Mouse (Mus musculus): ENCODE data around the gene Pigs. TPM values are rescaled to one million over a fixed set of nuclear protein-coding genes. Genes with fewer than 3 reads are reported as not detected.

The Pigs gene
- polyA plus RNA-seq, 2 experiments, result 19.6 to 23.5 TPM

DNA sequence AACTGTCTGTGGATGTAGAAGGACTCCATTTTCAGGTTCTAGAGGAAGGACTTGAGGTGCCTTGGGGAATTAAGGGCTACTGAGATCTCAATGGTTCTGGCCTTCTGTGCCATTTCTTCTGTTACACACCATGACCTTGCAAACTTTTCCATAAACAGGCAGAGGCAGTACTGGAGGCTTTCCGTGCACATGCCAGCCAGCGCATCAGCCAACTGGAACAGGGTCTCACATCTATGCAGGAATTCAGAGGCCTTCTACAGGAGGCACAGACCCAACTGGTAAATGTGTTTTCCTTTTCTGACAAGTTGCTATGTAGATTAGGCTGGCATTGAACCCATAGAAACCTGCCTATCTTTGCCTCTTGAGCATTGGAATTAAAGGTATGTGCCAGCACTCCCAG is 14.6 kb upstream of the Pigs start:
- DNase-seq (ENCODE audit: low read depth in 3 of 3, low spot score in 3 of 3) (no peak), ATAC-seq (ENCODE audit: insufficient read depth) (no peak)
- H3K4me1 ChIP-seq (replicated peaks; ENCODE audit: control insufficient read depth in 2 of 2, insufficient read depth in 2 of 2, low read length in 1 of 2), result no peaks in the 10 kb centered on the region
- no peak overlapping the region for H3K9ac ChIP-seq (replicated peaks)
- peaks cover 91% of the 10 kb centered on the region for H3K36me3 ChIP-seq (replicated peaks; ENCODE audit: control insufficient read depth, insufficient read depth, low read depth)
- WGBS (ENCODE audit: insufficient replicate concordance), result 94% methylated on average over 2 of the region's 2 CpGs
- H3K9me3 ChIP-seq (ENCODE audit: control insufficient read depth, low read length), result no peaks in the 10 kb centered on the region
- no peak overlapping the region for H3K4me2 ChIP-seq (ENCODE audit: low read depth)
- TF ChIP-seq CTCF (IDR thresholded peaks at IDR 0.05; ENCODE audit: low read depth), result no peak
- TF ChIP-seq EP300 (IDR thresholded peaks at IDR 0.05; ENCODE audit: low read depth), result no peak
- no peak overlapping the region for H3K4me3 ChIP-seq (ENCODE audit: insufficient read depth in 1 of 2, low read depth in 2 of 2, low read length in 2 of 2)
- H3K27me3 ChIP-seq (ENCODE audit: control insufficient read depth, insufficient read depth, low read length), result no peaks in the 10 kb centered on the region
- no peak overlapping the region for H3K27ac ChIP-seq

DNA sequence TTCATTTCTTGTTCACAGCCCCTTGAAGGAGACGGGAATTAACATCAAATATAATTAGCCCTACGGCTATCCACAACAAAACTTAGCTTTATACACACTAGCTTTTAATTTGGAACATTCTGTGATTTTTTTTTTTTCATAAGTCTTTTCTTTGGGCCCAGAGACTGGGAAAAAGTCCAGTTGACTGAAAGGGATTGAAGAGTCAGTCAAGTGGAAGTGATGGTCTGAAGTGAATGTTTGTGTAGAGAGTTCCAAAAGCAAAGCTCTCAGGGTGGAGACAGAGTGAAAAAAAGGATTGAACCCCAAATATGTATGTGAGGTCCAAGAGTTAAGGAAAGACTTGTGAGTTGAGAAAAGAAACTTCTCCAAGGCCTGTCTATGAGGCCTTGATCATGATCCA is 9.8 kb upstream of the Pigs start:
- Histone ChIP-seq H3K9me3 (ENCODE audit: control insufficient read depth, low read length) (no peaks in the 10 kb centered on the region), H3K9ac (replicated peaks) (no peak overlapping the region), H3K27me3 (ENCODE audit: control insufficient read depth, insufficient read depth, low read length) (no peaks in the 10 kb centered on the region), H3K27ac (no peak overlapping the region), H3K4me3 (ENCODE audit: insufficient read depth in 1 of 2, low read depth in 2 of 2, low read length in 2 of 2) (no peak overlapping the region), H3K4me1 (replicated peaks; ENCODE audit: control insufficient read depth in 2 of 2, insufficient read depth in 2 of 2, low read length in 1 of 2) (peaks cover 5 to 9% of the 10 kb centered on the region in 2 experiments), H3K4me2 (ENCODE audit: low read depth) (no peak overlapping the region), H3K36me3 (replicated peaks; ENCODE audit: control insufficient read depth, insufficient read depth, low read depth) (peaks cover 92% of the 10 kb centered on the region)
- 87% methylated on average over 2 of the region's 2 CpGs for WGBS (ENCODE audit: insufficient replicate concordance)
- no peak for ATAC-seq (ENCODE audit: insufficient read depth)
- DNase-seq (ENCODE audit: low read depth in 3 of 3, low spot score in 3 of 3), result no peak
- no peak for TF ChIP-seq EP300 (IDR thresholded peaks at IDR 0.05; ENCODE audit: low read depth)
- TF ChIP-seq CTCF (IDR thresholded peaks at IDR 0.05; ENCODE audit: low read depth), result no peak

DNA sequence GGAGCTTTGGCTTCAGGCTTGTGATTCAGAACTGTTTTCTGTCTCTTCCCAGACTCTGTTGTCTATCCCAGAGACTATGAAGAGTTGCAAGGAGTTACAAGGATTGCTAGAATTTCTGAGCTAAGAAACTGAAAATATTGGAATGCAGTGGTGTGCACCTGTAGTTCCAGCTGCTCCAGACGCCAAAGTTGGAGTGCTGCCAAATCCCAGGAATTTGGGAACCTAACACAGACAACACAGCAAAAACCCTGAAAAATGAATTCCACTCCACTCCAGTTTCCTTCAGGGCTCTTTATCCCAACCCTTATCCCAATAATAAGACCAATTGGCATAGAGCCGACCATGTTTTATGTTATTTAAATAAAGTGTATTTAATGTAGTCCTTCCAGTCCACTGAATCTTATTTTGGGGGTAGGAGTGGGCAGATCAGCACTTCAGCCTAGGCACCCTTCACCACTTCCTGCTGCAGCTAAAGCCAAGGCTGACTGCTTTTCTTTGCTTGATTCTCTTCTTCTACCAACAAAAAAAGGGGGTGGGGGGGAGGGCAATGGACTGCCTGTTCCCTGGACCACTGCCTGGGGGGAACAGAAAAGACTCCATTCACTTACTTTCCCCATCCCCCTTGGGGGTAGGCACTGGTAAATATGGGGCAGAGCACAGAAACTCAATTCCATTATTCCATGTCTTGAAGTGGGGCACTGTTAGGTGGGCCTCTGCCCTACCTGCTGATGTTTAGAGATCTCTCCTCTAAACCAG is 6.0 kb upstream of the Pigs start:
- ATAC-seq (ENCODE audit: insufficient read depth) (no peak; the same call in 1 of the 2 replicates), DNase-seq (ENCODE audit: low read depth in 3 of 3, low spot score in 3 of 3) (no peak)
- no peak for TF ChIP-seq CTCF (IDR thresholded peaks at IDR 0.05; ENCODE audit: low read depth)
- no peak for TF ChIP-seq EP300 (IDR thresholded peaks at IDR 0.05; ENCODE audit: low read depth)
- Histone ChIP-seq H3K9ac (replicated peaks) (no peak overlapping the region), H3K4me1 (replicated peaks; ENCODE audit: control insufficient read depth in 2 of 2, insufficient read depth in 2 of 2, low read length in 1 of 2) (peaks cover 6 to 9% of the 10 kb centered on the region in 2 experiments), H3K4me2 (ENCODE audit: low read depth) (peak overlapping the region; percentile 49), H3K36me3 (replicated peaks; ENCODE audit: control insufficient read depth, insufficient read depth, low read depth) (peaks cover 54% of the 10 kb centered on the region), H3K9me3 (ENCODE audit: control insufficient read depth, low read length) (no peaks in the 10 kb centered on the region), H3K4me3 (ENCODE audit: insufficient read depth in 1 of 2, low read depth in 2 of 2, low read length in 2 of 2) (no peak overlapping the region), H3K27ac (no peak overlapping the region), H3K27me3 (ENCODE audit: control insufficient read depth, insufficient read depth, low read length) (no peaks in the 10 kb centered on the region)
- 75% methylated on average over 2 of the region's 2 CpGs for WGBS (ENCODE audit: insufficient replicate concordance)

DNA sequence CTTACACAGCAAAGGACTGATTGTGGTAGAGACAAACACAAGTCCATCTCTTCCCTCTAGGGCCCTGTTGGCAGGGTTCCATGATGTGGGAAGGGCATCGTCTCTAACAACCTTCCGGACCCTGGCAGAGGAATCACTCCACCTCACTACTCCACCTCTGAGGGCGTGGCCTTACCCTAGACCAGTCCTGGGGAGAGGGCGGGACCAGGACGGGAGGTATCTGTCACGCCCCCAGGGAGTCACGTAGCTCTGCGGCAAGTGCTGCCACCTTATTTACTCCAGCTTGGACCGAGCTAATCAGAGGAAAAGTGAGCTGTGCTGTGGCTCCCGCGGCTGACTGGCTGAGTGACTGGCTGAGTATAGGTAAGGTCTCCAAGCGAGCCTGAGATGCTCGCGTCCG is 5.4 kb upstream of the Pigs start, which contains the start of gene Aldoc:
Gene Aldoc (plus strand): TSS at position 109 of the 400 bp plus-strand sequence.
- Histone ChIP-seq H3K9ac (replicated peaks) (no peak within 1 kb of the TSS; the same call in 1 of the 2 replicates), H3K27me3 (ENCODE audit: control insufficient read depth, insufficient read depth, low read length) (no peaks in the 10 kb centered on the region), H3K4me3 (ENCODE audit: insufficient read depth in 1 of 2, low read depth in 2 of 2, low read length in 2 of 2) (peak within 1 kb of the TSS in 1 of 2 experiments; percentile 14; a peak in 2 of 4 replicates), H3K9me3 (ENCODE audit: control insufficient read depth, low read length) (no peaks in the 10 kb centered on the region), H3K27ac (no peak within 1 kb of the TSS), H3K4me2 (ENCODE audit: low read depth) (peak within 1 kb of the TSS; percentile 49), H3K36me3 (replicated peaks; ENCODE audit: control insufficient read depth, insufficient read depth, low read depth) (peaks cover 48% of the 10 kb centered on the region), H3K4me1 (replicated peaks; ENCODE audit: control insufficient read depth in 2 of 2, insufficient read depth in 2 of 2, low read length in 1 of 2) (peaks cover 6 to 9% of the 10 kb centered on the region in 2 experiments)
- TF ChIP-seq CTCF (IDR thresholded peaks at IDR 0.05; ENCODE audit: low read depth) (0 out of 2 replicates have a peak, but pooled peaks have one; percentile 24), EP300 (IDR thresholded peaks at IDR 0.05; ENCODE audit: low read depth) (no peak)
- DNase-seq (ENCODE audit: low read depth in 3 of 3, low spot score in 3 of 3) (peak; percentile 79 to 85 (median 80)), ATAC-seq (ENCODE audit: insufficient read depth) (peak; percentile 94)
- under 1% methylated on average over 15 of the region's 15 CpGs for WGBS (ENCODE audit: insufficient replicate concordance)

DNA sequence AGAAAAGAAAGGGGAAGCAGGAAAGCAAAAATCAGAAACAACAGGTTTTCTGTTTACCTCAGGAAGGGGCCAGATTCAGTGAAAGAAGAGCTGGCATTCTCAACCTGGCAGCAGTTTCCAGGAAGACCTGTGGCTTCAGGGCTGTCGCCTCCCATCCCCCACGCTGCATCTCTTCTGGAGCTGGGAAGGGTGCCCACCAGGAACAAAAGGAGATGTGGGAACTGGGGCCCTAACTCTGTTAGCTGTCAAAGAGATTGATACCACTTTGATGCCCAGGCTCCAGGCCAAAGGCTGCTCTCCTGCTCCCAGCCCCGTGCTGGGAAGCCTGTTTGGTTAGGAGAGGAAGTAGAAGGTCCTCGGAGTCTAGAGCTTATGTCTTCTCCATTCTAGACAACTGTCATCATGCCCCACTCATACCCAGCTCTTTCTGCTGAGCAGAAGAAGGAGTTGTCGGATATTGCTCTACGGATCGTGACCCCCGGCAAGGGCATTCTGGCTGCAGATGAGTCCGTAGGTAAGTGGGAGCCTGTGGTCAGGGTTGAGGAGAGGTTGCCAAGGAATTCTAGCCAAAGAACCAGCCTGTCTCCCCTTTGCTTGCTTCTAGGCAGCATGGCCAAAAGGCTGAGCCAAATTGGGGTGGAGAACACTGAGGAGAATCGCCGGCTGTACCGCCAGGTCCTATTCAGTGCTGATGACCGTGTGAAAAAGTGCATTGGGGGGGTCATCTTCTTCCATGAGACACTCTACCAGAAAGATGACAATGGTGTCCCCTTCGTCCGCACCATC is 4.0 kb upstream of the Pigs start:
- H3K4me2 ChIP-seq (ENCODE audit: low read depth), result no peak overlapping the region
- H3K36me3 ChIP-seq (replicated peaks; ENCODE audit: control insufficient read depth, insufficient read depth, low read depth), result peaks cover 35% of the 10 kb centered on the region
- no peaks in the 10 kb centered on the region for H3K27me3 ChIP-seq (ENCODE audit: control insufficient read depth, insufficient read depth, low read length)
- H3K4me1 ChIP-seq (replicated peaks; ENCODE audit: control insufficient read depth in 2 of 2, insufficient read depth in 2 of 2, low read length in 1 of 2), result peaks cover 8 to 13% of the 10 kb centered on the region in 2 experiments
- no peak overlapping the region for H3K27ac ChIP-seq
- DNase-seq (ENCODE audit: low read depth in 3 of 3, low spot score in 3 of 3) (no peak), ATAC-seq (ENCODE audit: insufficient read depth) (no peak)
- no peaks in the 10 kb centered on the region for H3K9me3 ChIP-seq (ENCODE audit: control insufficient read depth, low read length)
- no peak for TF ChIP-seq EP300 (IDR thresholded peaks at IDR 0.05; ENCODE audit: low read depth)
- no peak for TF ChIP-seq CTCF (IDR thresholded peaks at IDR 0.05; ENCODE audit: low read depth)
- no peak overlapping the region for H3K9ac ChIP-seq (replicated peaks)
- no peak overlapping the region for H3K4me3 ChIP-seq (ENCODE audit: insufficient read depth in 1 of 2, low read depth in 2 of 2, low read length in 2 of 2)
- 79% methylated on average over 15 of the region's 15 CpGs for WGBS (ENCODE audit: insufficient replicate concordance)

Data from liver, embryonic 14.5 days (tissue).